Mouse (Mus musculus): ENCODE results near the gene Ly6c1. TPM values are rescaled to one million over a fixed set of nuclear protein-coding genes. Genes with fewer than 3 reads are reported as not detected.
"Not testable (repeated sequence)": the region's sequence is repeated elsewhere in the genome, so short reads cannot be mapped to it uniquely, and the experiment has no call there.

Ly6c1 gene
- polyA plus RNA-seq, 1 experiment from 2014 or later = 479 TPM

DNA sequence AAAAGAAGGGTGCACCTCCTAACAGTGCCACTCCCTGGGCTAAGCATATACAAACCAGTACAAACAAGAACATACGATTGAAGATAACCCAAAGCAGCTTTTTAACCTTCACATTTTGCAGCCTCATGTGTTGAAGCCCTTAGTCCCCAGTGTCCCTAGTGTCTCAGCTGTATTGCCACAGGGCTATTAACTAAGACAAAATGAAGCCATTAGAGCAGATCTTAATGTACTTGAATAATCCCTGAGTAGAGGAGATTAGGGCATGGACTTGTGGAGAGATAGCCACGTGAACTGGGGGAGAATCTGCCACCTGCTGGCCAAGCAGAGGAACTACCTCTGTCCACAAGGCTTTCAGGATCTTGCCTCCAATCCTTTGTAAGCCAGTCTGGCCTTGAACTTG, 29.2 kb downstream of the Ly6c1 start:
- not testable (repeated sequence) for H3K36me3 ChIP-seq (ENCODE audit: insufficient read depth, low read length); H3K4me3 ChIP-seq (ENCODE audit: low read depth, low read length); H3K4me2 ChIP-seq (replicated peaks; ENCODE audit: low read depth, low read length); H3K27me3 ChIP-seq (replicated peaks; ENCODE audit: insufficient read depth, low read length); H3K9me3 ChIP-seq (ENCODE audit: low read length); H3K27ac ChIP-seq (ENCODE audit: low read length); H3K4me1 ChIP-seq (ENCODE audit: insufficient read depth, low read depth, low read length); H3K9ac ChIP-seq (replicated peaks; ENCODE audit: low read depth)
- DNase-seq (ENCODE audit: low spot score) (peak; percentile 69), ATAC-seq (peak; percentile 48)
- 30% methylated on average over 2 of the region's 2 CpGs for WGBS
- TF ChIP-seq CTCF (IDR thresholded peaks at IDR 0.05) = peak; percentile 78

Other genes starting within 250 kb of the Ly6c1 start
- not detected in 2 replicates for gene Gml2, start 229.8 kb downstream of the Ly6c1 start, polyA plus RNA-seq (2015; fragmentation: Nextera tagmentation; extraction: Ambion mirVana)
- 0.12 and 0.25 TPM in 2 replicates for gene 2010109I03Rik, start 151.8 kb downstream of the Ly6c1 start, polyA plus RNA-seq (2015; fragmentation: Nextera tagmentation; extraction: Ambion mirVana)
- 1.9 and 2.8 TPM in 2 replicates for gene Ly6i, start 65.4 kb downstream of the Ly6c1 start, polyA plus RNA-seq (2015; fragmentation: Nextera tagmentation; extraction: Ambion mirVana)
- gene Ly6a, start 50.8 kb downstream of the Ly6c1 start, polyA plus RNA-seq (2015; fragmentation: Nextera tagmentation; extraction: Ambion mirVana) = 466 and 528 TPM in 2 replicates
- gene Ly6c2, start 63.1 kb upstream of the Ly6c1 start, polyA plus RNA-seq (2015; fragmentation: Nextera tagmentation; extraction: Ambion mirVana) = 30.5 and 47.7 TPM in 2 replicates
- 0.68 and 0.98 TPM in 2 replicates for gene Ly6g, start 106.4 kb upstream of the Ly6c1 start, polyA plus RNA-seq (2015; fragmentation: Nextera tagmentation; extraction: Ambion mirVana)
- gene BC025446, start 167.5 kb upstream of the Ly6c1 start, polyA plus RNA-seq (2015; fragmentation: Nextera tagmentation; extraction: Ambion mirVana) = not detected in 2 replicates
- not detected in 2 replicates for gene Ly6f, start 219.6 kb upstream of the Ly6c1 start, polyA plus RNA-seq (2015; fragmentation: Nextera tagmentation; extraction: Ambion mirVana)